Mouse (Mus musculus): Measurements from ENCODE around the gene Hs2st1. TPM values are rescaled to one million over a fixed set of nuclear protein-coding genes. Genes with fewer than 3 reads are reported as not detected.

The Hs2st1 gene
- polyA plus RNA-seq, 1 experiment from 2014 or later = 13.9 TPM

DNA sequence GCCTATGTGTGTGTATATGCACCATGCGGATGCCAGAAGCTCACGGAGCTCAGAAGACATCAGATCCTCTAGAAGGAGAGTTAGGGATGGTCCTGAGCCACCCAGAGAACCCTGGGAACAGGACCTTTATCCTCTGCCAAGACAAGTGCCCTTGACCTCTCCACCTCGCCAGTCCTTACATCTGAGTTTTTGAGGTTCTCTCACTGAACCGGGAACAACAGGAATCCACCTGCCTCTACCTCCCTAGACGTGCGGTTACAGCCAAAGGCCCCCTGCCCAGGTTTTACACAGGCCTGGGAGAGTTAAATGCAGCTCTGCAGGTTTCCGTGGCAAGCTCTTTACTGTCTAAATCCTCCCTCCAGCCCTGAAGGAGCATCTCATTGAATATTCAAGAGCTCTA, 156.2 kb downstream of the Hs2st1 start:
- Histone ChIP-seq H3K9me3 (replicated peaks; ENCODE audit: control insufficient read depth, low read length, poor library complexity, severe bottlenecking) (no peaks in the 10 kb centered on the region), H3K27ac (ENCODE audit: low read length) (no peak overlapping the region), H3K9ac (ENCODE audit: low read depth, low read length) (no peak overlapping the region), H3K4me1 (ENCODE audit: control insufficient read depth, insufficient read depth, low read length) (peaks cover 17% of the 10 kb centered on the region), H3K4me3 (ENCODE audit: low read depth, low read length) (no peak overlapping the region), H3K4me2 (ENCODE audit: low read length) (no peak overlapping the region), H3K27me3 (ENCODE audit: control insufficient read depth, insufficient read depth, low read depth, low read length) (no peaks in the 10 kb centered on the region), H3K36me3 (ENCODE audit: control insufficient read depth, insufficient read depth, low read length) (no peaks in the 10 kb centered on the region)
- WGBS = 30% methylated on average over 7 of the region's 7 CpGs
- ATAC-seq = no peak

DNA sequence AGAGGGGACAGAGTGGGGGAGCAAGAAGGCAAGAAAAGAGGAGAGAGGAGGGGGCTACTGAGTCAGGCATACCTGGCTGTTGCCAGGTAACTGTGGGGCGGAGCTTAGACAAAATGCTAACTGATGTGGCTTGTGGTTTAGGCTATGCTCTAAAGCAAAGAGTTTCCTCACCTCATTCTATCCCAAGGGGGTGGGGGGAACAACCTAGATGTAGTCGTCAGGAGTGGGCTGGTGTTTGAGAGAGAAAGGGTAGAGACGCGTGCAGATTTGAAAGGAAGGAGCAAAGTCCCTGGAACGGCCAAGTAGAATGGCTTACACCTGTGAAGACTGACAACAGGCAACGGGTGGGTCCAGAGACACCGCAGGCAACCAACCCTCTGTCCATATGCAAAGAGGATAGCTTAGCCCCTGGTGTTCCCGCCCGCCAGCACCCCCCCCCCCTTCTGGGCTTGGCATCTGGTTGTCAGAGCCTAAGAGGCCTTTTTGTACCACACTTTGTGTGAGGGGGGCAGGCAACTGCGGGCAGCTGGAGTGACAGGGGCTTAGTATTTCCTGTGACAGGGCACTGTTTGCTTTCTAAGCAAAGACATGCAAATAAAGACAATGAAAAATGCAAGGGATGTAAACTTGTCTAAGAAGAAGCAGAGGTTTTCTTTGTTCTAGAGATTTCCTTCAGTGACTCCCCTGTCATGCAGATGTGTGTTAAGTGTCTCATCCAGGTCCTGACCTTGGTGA, 157.3 kb downstream of the Hs2st1 start:
- Histone ChIP-seq H3K4me2 (ENCODE audit: low read length) (peak overlapping the region; percentile 47), H3K27ac (ENCODE audit: low read length) (no peak overlapping the region)
- peak; percentile 47 for ATAC-seq

DNA sequence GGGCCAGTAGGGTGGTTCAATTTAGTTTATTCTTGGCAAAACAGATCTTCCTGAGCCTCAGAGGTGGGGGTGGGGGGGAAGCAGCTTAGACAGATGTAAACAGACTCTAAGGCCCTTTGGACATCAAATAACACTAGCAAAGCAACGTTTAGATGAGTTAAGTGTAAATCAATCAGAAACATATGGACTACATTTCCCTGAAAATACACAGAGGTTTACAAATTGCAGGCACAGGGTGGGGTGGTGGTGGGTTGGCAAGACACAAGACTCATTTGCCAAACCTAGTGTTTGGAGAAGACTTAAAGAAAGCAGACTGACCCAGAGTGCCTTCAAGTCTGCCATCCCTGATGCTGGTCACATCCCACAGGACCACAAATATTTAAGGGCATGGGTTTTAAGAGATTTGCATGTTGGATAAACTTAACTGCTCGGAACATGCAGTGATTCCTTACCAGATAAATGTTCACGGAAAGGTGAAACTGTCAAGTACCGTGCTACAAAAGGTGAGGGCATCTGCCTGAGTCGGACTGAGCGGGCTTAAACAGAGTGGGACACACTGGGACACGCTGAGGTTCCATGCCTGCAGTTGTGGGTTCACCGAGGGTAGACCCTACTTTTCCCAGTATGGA, 158.2 kb downstream of the Hs2st1 start:
- Histone ChIP-seq H3K36me3 (ENCODE audit: control insufficient read depth, insufficient read depth, low read length) (no peaks in the 10 kb centered on the region), H3K9me3 (replicated peaks; ENCODE audit: control insufficient read depth, low read length, poor library complexity, severe bottlenecking) (no peaks in the 10 kb centered on the region), H3K27ac (ENCODE audit: low read length) (no peak overlapping the region), H3K4me3 (ENCODE audit: low read depth, low read length) (no peak overlapping the region), H3K4me1 (ENCODE audit: control insufficient read depth, insufficient read depth, low read length) (peaks cover 17% of the 10 kb centered on the region), H3K9ac (ENCODE audit: low read depth, low read length) (no peak overlapping the region), H3K27me3 (ENCODE audit: control insufficient read depth, insufficient read depth, low read depth, low read length) (no peaks in the 10 kb centered on the region), H3K4me2 (ENCODE audit: low read length) (no peak overlapping the region)
- WGBS = 12% methylated on average over 8 of the region's 8 CpGs
- ATAC-seq = no peak; the same call in 1 of the 2 replicates

More for the DNA sequence above, 157.3 kb downstream of the Hs2st1 start:
- 4% methylated on average over 10 of the region's 10 CpGs for WGBS
- H3K27me3 ChIP-seq (ENCODE audit: control insufficient read depth, insufficient read depth, low read depth, low read length) = no peaks in the 10 kb centered on the region
- no peaks in the 10 kb centered on the region for H3K36me3 ChIP-seq (ENCODE audit: control insufficient read depth, insufficient read depth, low read length)
- peaks cover 17% of the 10 kb centered on the region for H3K4me1 ChIP-seq (ENCODE audit: control insufficient read depth, insufficient read depth, low read length)
- H3K4me3 ChIP-seq (ENCODE audit: low read depth, low read length) = peak overlapping the region; percentile 14; the same call in 1 of the 2 replicates
- H3K9ac ChIP-seq (ENCODE audit: low read depth, low read length) = peak overlapping the region; percentile 42
- no peaks in the 10 kb centered on the region for H3K9me3 ChIP-seq (replicated peaks; ENCODE audit: control insufficient read depth, low read length, poor library complexity, severe bottlenecking)

DNA sequence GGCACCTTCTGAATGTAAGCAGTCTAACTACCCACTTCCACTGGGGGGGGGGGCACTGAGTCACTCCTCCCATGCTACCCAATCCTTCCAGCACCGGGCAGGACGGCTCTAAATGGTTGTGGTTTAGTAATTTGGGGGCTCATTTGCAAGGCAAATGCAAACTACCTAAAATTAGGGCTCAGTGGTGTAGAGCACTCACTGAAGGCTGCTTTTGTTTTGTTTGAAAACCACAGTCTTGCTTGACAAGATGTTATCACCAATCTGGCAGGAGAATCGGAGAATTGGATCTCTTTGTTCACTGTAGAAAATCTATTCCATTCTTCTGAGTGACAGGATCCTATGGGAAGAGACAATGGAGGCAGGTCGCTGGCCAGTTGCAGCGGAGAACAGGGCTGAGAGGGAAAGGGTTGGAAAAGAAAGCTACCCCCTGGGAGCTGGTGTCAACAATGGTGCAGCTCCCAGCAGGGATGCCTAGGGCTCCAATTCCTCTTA, 158.9 kb downstream of the Hs2st1 start:
- Histone ChIP-seq H3K4me3 (ENCODE audit: low read depth, low read length) (no peak overlapping the region), H3K9ac (ENCODE audit: low read depth, low read length) (no peak overlapping the region), H3K9me3 (replicated peaks; ENCODE audit: control insufficient read depth, low read length, poor library complexity, severe bottlenecking) (no peaks in the 10 kb centered on the region), H3K27ac (ENCODE audit: low read length) (no peak overlapping the region), H3K36me3 (ENCODE audit: control insufficient read depth, insufficient read depth, low read length) (no peaks in the 10 kb centered on the region), H3K4me1 (ENCODE audit: control insufficient read depth, insufficient read depth, low read length) (peaks cover 17% of the 10 kb centered on the region), H3K27me3 (ENCODE audit: control insufficient read depth, insufficient read depth, low read depth, low read length) (no peaks in the 10 kb centered on the region), H3K4me2 (ENCODE audit: low read length) (no peak overlapping the region)
- ATAC-seq = peak; percentile 34; the same call in 1 of the 2 replicates
- WGBS = 12% methylated on average over 5 of the region's 5 CpGs

DNA sequence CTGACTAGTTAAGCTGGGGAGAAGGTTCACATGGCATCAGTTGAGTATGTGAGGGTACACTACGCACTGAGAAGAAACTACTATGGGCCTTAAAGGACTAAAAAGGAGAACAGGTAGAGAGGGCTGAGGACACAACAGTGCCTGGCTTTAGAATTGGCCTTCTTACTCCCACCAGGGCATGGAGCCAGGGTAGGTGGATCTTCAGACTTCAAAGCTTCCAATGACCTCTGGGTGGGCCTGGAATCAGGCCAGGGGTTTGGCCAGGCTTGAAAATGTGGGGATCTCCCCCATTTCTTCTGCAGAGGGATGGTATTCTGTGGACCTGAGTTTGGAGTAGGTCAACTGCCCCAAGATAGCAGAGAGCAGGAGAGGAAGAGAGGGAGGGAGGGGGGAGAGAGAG, 161.0 kb downstream of the Hs2st1 start:
- Histone ChIP-seq H3K4me3 (ENCODE audit: low read depth, low read length) (no peak overlapping the region), H3K36me3 (ENCODE audit: control insufficient read depth, insufficient read depth, low read length) (no peaks in the 10 kb centered on the region), H3K27me3 (ENCODE audit: control insufficient read depth, insufficient read depth, low read depth, low read length) (no peaks in the 10 kb centered on the region), H3K4me2 (ENCODE audit: low read length) (no peak overlapping the region), H3K9me3 (replicated peaks; ENCODE audit: control insufficient read depth, low read length, poor library complexity, severe bottlenecking) (no peaks in the 10 kb centered on the region), H3K27ac (ENCODE audit: low read length) (no peak overlapping the region), H3K4me1 (ENCODE audit: control insufficient read depth, insufficient read depth, low read length) (peaks cover 14% of the 10 kb centered on the region), H3K9ac (ENCODE audit: low read depth, low read length) (no peak overlapping the region)
- ATAC-seq = no peak
- 89% methylated on average over 1 of the region's 1 CpGs for WGBS

DNA sequence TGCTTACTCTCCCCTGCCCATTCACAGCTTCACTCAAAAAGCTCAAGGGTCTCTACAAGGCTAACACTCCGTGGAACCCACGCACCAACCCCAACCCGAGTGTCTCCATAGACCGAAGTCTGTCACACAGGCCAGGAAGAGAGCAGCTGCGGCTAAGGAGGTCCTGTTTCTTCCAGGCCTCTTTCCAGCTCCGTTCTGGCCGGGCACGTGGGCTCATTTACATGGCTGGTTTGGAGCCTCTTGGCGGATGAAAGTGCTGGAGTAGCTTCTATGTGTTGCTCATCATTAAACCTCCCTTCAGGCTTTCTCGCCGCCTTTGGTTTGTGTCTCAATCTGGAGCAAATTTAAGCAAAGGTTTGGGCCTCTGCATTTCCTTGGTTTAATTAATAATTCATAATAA, 164.7 kb downstream of the Hs2st1 start:
- no peak overlapping the region for H3K4me2 ChIP-seq (ENCODE audit: low read length)
- H3K36me3 ChIP-seq (ENCODE audit: control insufficient read depth, insufficient read depth, low read length) = no peaks in the 10 kb centered on the region
- H3K4me1 ChIP-seq (ENCODE audit: control insufficient read depth, insufficient read depth, low read length) = no peaks in the 10 kb centered on the region
- no peak overlapping the region for H3K9ac ChIP-seq (ENCODE audit: low read depth, low read length)
- no peaks in the 10 kb centered on the region for H3K9me3 ChIP-seq (replicated peaks; ENCODE audit: control insufficient read depth, low read length, poor library complexity, severe bottlenecking)
- no peak for ATAC-seq
- no peaks in the 10 kb centered on the region for H3K27me3 ChIP-seq (ENCODE audit: control insufficient read depth, insufficient read depth, low read depth, low read length)
- H3K4me3 ChIP-seq (ENCODE audit: low read depth, low read length) = no peak overlapping the region
- WGBS = 77% methylated on average over 11 of the region's 11 CpGs
- no peak overlapping the region for H3K27ac ChIP-seq (ENCODE audit: low read length)

DNA sequence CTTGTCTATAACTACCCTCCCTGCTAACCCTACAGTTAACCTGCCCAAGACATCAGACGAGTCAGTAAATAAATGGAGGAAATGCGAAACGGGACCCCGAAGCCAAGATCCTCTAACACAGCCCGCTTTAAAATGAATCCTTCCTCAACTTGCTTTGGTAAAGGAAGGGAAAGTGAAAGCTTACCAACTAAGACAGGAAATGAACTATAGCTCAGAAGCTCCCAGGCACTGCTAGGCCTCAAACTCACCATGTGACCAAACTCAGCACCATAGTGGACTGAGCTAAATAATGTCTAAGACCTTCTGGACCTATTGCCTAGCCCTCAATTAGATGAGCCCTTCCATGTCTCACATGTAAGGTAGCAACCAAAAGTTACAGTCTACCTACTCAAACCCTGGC, 168.7 kb downstream of the Hs2st1 start:
- peaks cover 4% of the 10 kb centered on the region; the same call in 1 of the 2 replicates for H3K4me1 ChIP-seq (ENCODE audit: control insufficient read depth, insufficient read depth, low read length)
- H3K9me3 ChIP-seq (replicated peaks; ENCODE audit: control insufficient read depth, low read length, poor library complexity, severe bottlenecking) = no peaks in the 10 kb centered on the region
- no peaks in the 10 kb centered on the region for H3K27me3 ChIP-seq (ENCODE audit: control insufficient read depth, insufficient read depth, low read depth, low read length)
- no peak overlapping the region for H3K4me2 ChIP-seq (ENCODE audit: low read length)
- H3K9ac ChIP-seq (ENCODE audit: low read depth, low read length) = no peak overlapping the region
- H3K4me3 ChIP-seq (ENCODE audit: low read depth, low read length) = no peak overlapping the region
- ATAC-seq = no peak
- no peaks in the 10 kb centered on the region for H3K36me3 ChIP-seq (ENCODE audit: control insufficient read depth, insufficient read depth, low read length)
- no peak overlapping the region for H3K27ac ChIP-seq (ENCODE audit: low read length)
- WGBS = 93% methylated on average over 5 of the region's 5 CpGs

DNA sequence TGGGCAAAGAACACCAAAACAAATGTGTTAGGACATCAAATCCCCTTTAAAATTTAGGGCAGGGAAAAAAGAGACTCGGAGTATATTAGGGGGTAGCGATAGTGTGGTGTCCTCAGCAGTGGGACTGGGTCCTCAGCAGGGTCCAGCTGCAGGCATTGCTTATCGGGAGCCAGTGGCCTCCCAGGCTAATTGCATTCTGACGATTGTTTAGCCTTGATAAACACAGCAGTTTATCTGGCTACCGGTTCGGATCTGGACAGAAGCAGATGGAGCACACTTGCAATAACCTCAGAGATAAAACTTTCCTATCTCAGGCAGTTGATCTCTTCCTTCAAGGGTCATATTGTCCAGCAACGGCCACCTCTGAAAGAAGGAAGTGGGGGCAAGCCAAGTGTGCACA, 169.1 kb downstream of the Hs2st1 start:
- H3K9ac ChIP-seq (ENCODE audit: low read depth, low read length) = no peak overlapping the region
- H3K27me3 ChIP-seq (ENCODE audit: control insufficient read depth, insufficient read depth, low read depth, low read length) = no peaks in the 10 kb centered on the region
- H3K36me3 ChIP-seq (ENCODE audit: control insufficient read depth, insufficient read depth, low read length) = no peaks in the 10 kb centered on the region
- WGBS = 73% methylated on average over 7 of the region's 7 CpGs
- ATAC-seq = no peak
- peaks cover 4% of the 10 kb centered on the region; the same call in 1 of the 2 replicates for H3K4me1 ChIP-seq (ENCODE audit: control insufficient read depth, insufficient read depth, low read length)
- H3K27ac ChIP-seq (ENCODE audit: low read length) = no peak overlapping the region
- no peak overlapping the region for H3K4me2 ChIP-seq (ENCODE audit: low read length)
- H3K9me3 ChIP-seq (replicated peaks; ENCODE audit: control insufficient read depth, low read length, poor library complexity, severe bottlenecking) = no peaks in the 10 kb centered on the region
- H3K4me3 ChIP-seq (ENCODE audit: low read depth, low read length) = no peak overlapping the region

DNA sequence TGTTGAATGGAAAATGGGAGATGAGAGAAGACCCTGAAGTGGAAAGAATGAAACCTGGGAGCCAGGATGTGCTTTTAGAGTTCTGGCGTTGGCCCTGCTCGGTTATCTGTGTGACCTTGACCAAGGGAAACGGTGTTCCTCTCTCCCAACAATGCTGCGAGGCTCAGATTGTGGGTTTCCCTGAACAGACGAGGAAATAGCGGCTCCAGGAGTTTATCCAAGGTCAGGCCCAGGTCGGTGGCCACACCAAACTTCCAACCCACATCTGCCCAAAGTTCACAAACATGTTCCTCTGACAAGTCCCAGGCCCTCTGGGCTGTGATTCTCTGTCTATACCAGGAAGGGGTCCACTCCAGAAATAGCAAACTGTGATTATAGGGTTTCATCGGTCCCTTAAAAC, 169.6 kb downstream of the Hs2st1 start:
- Histone ChIP-seq H3K36me3 (ENCODE audit: control insufficient read depth, insufficient read depth, low read length) (no peaks in the 10 kb centered on the region), H3K27me3 (ENCODE audit: control insufficient read depth, insufficient read depth, low read depth, low read length) (no peaks in the 10 kb centered on the region), H3K27ac (ENCODE audit: low read length) (no peak overlapping the region), H3K4me2 (ENCODE audit: low read length) (no peak overlapping the region), H3K9ac (ENCODE audit: low read depth, low read length) (no peak overlapping the region), H3K4me1 (ENCODE audit: control insufficient read depth, insufficient read depth, low read length) (peaks cover 4% of the 10 kb centered on the region; the same call in 1 of the 2 replicates), H3K9me3 (replicated peaks; ENCODE audit: control insufficient read depth, low read length, poor library complexity, severe bottlenecking) (no peaks in the 10 kb centered on the region), H3K4me3 (ENCODE audit: low read depth, low read length) (no peak overlapping the region)
- 80% methylated on average over 8 of the region's 8 CpGs for WGBS
- ATAC-seq = no peak
